Mouse (Mus musculus): ENCODE measurements around the gene Chuk. TPM values are rescaled to one million over a fixed set of nuclear protein-coding genes. Genes with fewer than 3 reads are reported as not detected.

Gene Chuk
- total RNA-seq, 2 experiments from 2014 or later, result 12.0 to 16.3 TPM

DNA sequence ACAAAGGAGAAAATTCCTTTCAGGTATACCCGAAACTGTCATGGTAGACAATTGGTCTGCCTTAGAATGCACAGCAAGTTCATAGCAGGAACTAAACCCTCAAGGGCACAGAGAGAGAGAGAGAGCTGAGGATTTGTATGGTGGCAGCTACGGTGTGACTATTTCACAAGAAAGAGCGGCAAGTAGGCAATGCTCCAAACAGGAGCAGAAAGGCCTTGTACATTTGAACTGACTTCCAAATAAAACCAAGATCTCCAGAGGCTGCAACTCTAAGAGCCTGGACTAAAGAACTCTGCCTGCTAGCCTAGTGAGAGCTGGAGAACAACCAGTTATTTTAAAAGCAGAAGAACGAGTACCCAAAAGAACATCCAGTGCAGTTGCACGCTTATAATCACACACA, 65.2 kb downstream of the Chuk start:
- peak; percentile 15 for DNase-seq (ENCODE audit: low spot score)

- no peak for DNase-seq (ENCODE audit: low spot score)
Measured at GRCm38 (mm10) chr19:44033396-44033795, 73.9 kb downstream of the Chuk start.

DNA sequence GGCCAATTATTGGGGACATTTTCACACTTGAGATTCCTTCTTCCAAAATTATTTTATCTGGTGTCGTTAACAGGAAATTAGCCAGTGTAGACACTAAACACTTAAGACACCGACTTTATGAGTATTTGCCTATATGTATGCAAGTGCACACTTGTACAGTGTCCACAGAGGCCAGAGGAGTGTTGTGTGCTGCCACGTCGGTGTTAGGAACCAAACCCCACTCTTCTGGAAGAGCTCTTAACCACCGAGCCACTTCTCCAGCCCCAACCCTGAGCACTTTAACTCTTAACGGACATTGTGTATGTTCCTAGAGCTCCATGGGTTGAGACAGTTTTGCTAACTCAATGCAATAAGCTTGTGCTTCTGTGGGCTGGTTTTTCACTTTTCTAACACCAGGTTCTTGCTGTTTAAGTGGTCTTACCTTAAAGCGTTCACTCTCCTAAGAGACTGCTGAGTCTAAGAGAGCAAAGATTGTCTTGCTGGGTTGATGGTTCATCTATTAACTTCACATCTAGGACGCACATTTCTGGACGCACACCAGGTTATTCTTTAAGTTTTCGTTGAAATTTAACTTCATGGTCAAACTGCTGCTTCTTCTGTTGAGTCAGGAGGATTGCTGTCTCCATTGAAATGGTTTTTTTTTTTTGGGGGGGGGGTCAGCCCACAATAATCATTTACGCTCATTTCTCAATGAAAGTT, 75.1 kb downstream of the Chuk start:
- DNase-seq (ENCODE audit: low spot score), result no peak

DNA sequence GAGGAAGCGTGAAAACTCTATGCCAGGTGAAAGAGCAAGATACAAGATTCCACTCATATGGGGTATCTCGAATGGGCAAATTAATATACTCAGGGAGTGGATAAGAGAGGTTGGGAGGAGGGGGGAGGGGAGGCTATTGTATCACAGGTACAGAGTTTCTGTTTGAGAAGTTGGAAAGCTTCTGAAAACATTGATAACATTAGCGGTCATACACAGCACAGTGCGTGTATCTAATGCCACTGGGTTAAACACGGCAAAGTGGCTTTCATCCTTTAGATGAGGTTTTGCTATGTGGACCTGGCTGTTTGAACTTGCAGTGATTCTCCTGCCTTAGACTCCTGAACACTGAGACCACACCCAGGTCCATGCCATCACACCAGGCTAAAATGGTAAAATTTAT, 77.3 kb downstream of the Chuk start:
- DNase-seq (ENCODE audit: low spot score), result no peak

DNA sequence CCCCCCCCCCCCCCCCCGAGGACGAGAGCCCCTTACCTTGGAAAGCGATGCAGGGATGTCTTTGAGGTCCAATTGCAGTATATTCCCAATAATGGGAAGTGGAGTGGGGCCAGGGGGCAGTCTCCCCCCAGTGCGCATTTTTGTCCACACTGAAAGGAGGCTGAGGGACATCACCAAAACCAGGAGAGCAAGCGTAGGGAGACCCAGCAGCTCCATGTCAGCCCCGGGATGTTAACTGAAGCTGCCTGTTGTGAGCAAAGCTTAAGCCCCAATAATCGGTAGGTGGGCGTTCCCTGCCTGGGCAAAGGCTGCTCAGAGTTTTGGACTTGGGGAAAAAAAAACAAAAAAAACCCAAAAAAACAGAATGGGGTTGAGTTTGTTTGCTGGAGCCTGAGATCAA, 78.3 kb downstream of the Chuk start, which contains the start of gene Cyp2c23:
TSS of gene Cyp2c23 (minus strand) at position 237 of the 400 bp plus-strand sequence.
- no peak for DNase-seq (ENCODE audit: low spot score)

GRCm38 (mm10) chr19:44026956-44027530, 80.2 kb downstream of the Chuk start:
- no peak for DNase-seq (ENCODE audit: low spot score)

DNA sequence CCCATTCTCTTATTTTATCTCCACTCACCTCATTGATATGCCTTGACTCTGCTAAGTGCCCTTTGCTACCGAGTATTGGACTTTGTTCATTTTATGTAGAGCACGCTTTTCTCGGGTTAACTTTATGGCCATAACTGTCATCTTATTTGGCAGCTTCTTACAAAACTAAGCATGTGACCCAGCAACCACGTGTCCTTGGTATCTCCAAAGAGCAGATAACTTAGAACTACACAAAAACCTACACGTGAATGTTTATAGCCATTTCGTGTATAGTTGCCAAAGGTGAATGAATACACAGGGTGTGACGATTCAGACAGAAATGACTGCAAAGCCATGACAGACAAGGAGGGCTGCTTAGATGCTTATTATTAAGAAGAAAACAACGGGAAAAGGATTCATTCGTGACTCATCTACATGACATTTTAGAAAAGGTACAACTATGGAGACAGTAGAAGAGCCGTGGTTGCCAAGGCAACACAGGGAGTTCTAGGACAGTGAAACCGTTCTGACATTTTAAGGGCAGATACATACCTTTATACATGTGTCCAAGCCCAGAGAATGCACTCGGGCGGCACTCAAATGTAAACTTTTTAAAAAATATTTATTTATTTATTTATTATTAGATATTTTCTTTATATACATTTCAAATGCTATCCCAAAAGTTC, 82.2 kb downstream of the Chuk start:
- no peak for DNase-seq (ENCODE audit: low spot score)

Other genes starting within 250 kb of the Chuk start
- gene Dnmbp, start 167.3 kb downstream of the Chuk start, total RNA-seq (2021), result 10 to 100 TPM; 12.0 TPM
- under 1 TPM; 0.25 to 0.90 TPM for gene Cpn1, start 120.9 kb downstream of the Chuk start, total RNA-seq (2021)
- under 1 TPM in 1 of 2 experiments, not detected in 1; 0.14 TPM for gene Cyp2c23, start 78.3 kb downstream of the Chuk start, total RNA-seq (2021)
- gene Erlin1, start 37.7 kb downstream of the Chuk start, total RNA-seq (2021), result 1 to 10 TPM; 5.8 to 6.1 TPM
- gene Cwf19l1, start 28.4 kb upstream of the Chuk start, total RNA-seq (2021), result 1 to 10 TPM; 5.1 to 7.4 TPM
- 10 to 100 TPM; 10.5 to 15.4 TPM for gene Bloc1s2, start 39.0 kb upstream of the Chuk start, total RNA-seq (2021)
- not detected for gene Pkd2l1, start 85.0 kb upstream of the Chuk start, total RNA-seq (2021)
- gene Scd3, start 95.8 kb upstream of the Chuk start, total RNA-seq (2021), result not detected
- 1 to 10 TPM; 5.5 to 8.3 TPM for gene Scd2, start 186.2 kb upstream of the Chuk start, total RNA-seq (2021)
- gene Scd4, start 225.6 kb upstream of the Chuk start, total RNA-seq (2021), result under 1 TPM in 1 of 2 experiments, not detected in 1; 0.14 TPM